Mouse (Mus musculus) thymus, adult 2 months (tissue): ENCODE results near the gene Spdya. TPM values are rescaled to one million over a fixed set of nuclear protein-coding genes. Genes with fewer than 3 reads are reported as not detected.
A peak's percentile ranks its signal among the peaks of the same experiment; 100 is the strongest.
"Not testable (repeated sequence)": the region's sequence is repeated elsewhere in the genome, so short reads cannot be mapped to it uniquely, and the experiment has no call there.

Source experiments
- DNase-seq: peaks from one replicate; pipeline ENCODE4 v3.0.0; 2021
- H3K27ac ChIP-seq: fragments of 200-500 bp; 2 replicates; pipeline ENCODE4 v1.5.1; 2012; ENCODE audit warnings: low read length, control low read depth; ENCODE audit not compliant: control insufficient read depth, insufficient read depth
- H3K27me3 ChIP-seq: fragments of 200-500 bp; 2 replicates; pipeline ENCODE4 v1.6.1; 2012; ENCODE audit warnings: mild to moderate bottlenecking, low read length, moderate library complexity, mixed read lengths; ENCODE audit not compliant: control insufficient read depth, insufficient read depth
- H3K36me3 ChIP-seq: fragments of 200-500 bp; 2 replicates; pipeline ENCODE4 v1.6.1; 2012; ENCODE audit warnings: mild to moderate bottlenecking, low read length, moderate library complexity; ENCODE audit not compliant: control insufficient read depth, insufficient read depth
- H3K4me1 ChIP-seq: fragments of 200-500 bp; replicated peaks from 2 replicates; pipeline ENCODE4 v1.6.1; 2012; ENCODE audit warnings: low read length; ENCODE audit not compliant: control insufficient read depth, insufficient read depth
- H3K4me3 ChIP-seq: fragments of 200-500 bp; 2 replicates; pipeline ENCODE4 v1.5.1; 2012; ENCODE audit warnings: mild to moderate bottlenecking, low read length, control low read depth, moderate library complexity; ENCODE audit not compliant: control insufficient read depth, insufficient read depth
- CTCF ChIP-seq: fragments of 200-500 bp; IDR thresholded peaks from 2 replicates; pipeline ENCODE4 v1.5.1; 2012; ENCODE audit warnings: mild to moderate bottlenecking, control low read depth, low read length, moderate library complexity, borderline replicate concordance; ENCODE audit not compliant: control insufficient read depth, poor library complexity, insufficient read depth; ENCODE audit errors: extremely low read depth
- POLR2A ChIP-seq: fragments of 200-500 bp; IDR thresholded peaks from 2 replicates; pipeline ENCODE4 v1.6.1; 2012; ENCODE audit warnings: mild to moderate bottlenecking, low read length, control low read depth, moderate library complexity; ENCODE audit not compliant: control insufficient read depth, poor library complexity, insufficient read depth; ENCODE audit errors: extremely low read depth
- WGBS: fragments of 180-500 bp; shearing (Covaris S2); methylation state at CpG from one replicate; pipeline ENCODE4 v1.1.7; 2018; 5-methylcytosine and 5-hydroxymethylcytosine counted together
- polyA plus RNA-seq: library from polyadenylated mRNA; depleted of rRNA; stranded (reverse); fragments of >200 nt; gene quantifications from 2 replicates; pipeline ENCODE4 v1.2.3, GENCODE M21; 2012; rRNA removed

Gene Spdya
- polyA plus RNA-seq = not detected in 2 replicates

- WGBS = under 1% methylated on average over 68 of the region's 78 CpGs
- no peak for TF ChIP-seq POLR2A
- TF ChIP-seq CTCF = peak; percentile 25; the same call in 1 of the 2 replicates
- H3K27ac ChIP-seq = no peak within 1 kb of the TSS
- peak within 1 kb of the TSS; percentile 54 for H3K4me3 ChIP-seq
- peaks cover 9% of the 10 kb centered on the region for H3K4me1 ChIP-seq
- H3K36me3 ChIP-seq = no peaks in the 10 kb centered on the region
- peaks cover 4% of the 10 kb centered on the region for H3K27me3 ChIP-seq
- peak; percentile 77 for DNase-seq
These were observed at the start of gene Spdya for GRCm38 (mm10) chr17:71551757-71552451. Gene Spdya, plus strand, starts transcription at chr17:71552061.

DNA sequence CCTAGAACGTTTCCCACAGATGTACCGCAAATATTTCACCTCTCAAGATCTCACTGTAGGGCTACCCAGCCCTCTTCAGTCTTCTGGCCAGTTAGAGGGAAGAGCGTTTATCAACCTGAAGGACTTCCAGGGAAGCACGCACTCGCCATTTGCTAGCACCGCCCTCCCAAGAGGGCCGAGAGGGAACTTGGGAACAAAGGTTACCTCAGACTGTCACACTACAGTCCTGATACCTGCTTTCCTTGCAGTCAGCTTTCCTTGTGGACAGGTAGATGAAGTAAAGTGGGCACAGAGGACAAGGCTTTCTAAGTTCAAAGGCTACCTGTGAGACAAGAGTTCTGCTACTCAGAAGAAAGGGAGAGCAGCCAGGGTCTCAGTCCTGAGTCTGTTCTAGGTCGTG lies 45.0 kb upstream of the Spdya start:
- no peak for DNase-seq
- no peaks in the 10 kb centered on the region for H3K27me3 ChIP-seq
- no peak overlapping the region for H3K4me3 ChIP-seq
- peaks cover 78% of the 10 kb centered on the region for H3K36me3 ChIP-seq
- H3K27ac ChIP-seq = no peak overlapping the region
- H3K4me1 ChIP-seq = no peaks in the 10 kb centered on the region
- TF ChIP-seq CTCF (no peak), POLR2A (no peak)
- WGBS = 98% methylated on average over 8 of the region's 8 CpGs

DNA sequence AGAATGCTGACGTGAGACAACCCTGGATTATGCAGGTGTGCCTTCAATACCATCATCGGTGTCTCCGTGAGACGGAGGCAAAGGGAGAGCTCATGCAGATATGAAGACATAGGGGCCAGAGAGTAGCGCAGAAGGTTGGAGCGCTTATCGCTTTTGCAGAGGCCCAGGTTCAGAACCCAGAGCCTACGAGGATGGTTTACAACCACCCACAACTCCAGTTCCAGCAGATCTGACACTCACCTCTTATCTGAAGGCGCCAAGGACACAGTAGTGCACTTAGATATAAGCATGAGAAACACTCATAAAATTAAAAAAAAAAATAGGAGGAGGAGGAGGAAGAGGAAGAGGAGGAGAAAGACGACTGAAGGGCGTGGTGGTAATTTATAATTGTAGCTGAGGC lies 41.6 kb upstream of the Spdya start:
- H3K27ac ChIP-seq = no peak overlapping the region
- TF ChIP-seq CTCF = no peak
- no peak for TF ChIP-seq POLR2A
- no peaks in the 10 kb centered on the region for H3K4me1 ChIP-seq
- H3K36me3 ChIP-seq = peaks cover 79% of the 10 kb centered on the region
- 98% methylated on average over 11 of the region's 11 CpGs for WGBS
- no peaks in the 10 kb centered on the region for H3K27me3 ChIP-seq
- H3K4me3 ChIP-seq = no peak overlapping the region
- no peak for DNase-seq

GRCm38 (mm10) chr17:71526302-71526708 lies 25.6 kb upstream of the Spdya start:
- peaks cover 6% of the 10 kb centered on the region; the same call in 1 of the 2 replicates for H3K36me3 ChIP-seq
- TF ChIP-seq CTCF (no peak), POLR2A (no peak)
- peak overlapping the region; percentile 62 for H3K27ac ChIP-seq
- under 1% methylated on average over 13 of the region's 13 CpGs for WGBS
- no peaks in the 10 kb centered on the region for H3K27me3 ChIP-seq
- H3K4me3 ChIP-seq = peak overlapping the region; percentile 70
- 0 out of 2 replicates have a peak, but pooled peaks cover 6% of the 10 kb centered on the region for H3K4me1 ChIP-seq
- DNase-seq = no peak

DNA sequence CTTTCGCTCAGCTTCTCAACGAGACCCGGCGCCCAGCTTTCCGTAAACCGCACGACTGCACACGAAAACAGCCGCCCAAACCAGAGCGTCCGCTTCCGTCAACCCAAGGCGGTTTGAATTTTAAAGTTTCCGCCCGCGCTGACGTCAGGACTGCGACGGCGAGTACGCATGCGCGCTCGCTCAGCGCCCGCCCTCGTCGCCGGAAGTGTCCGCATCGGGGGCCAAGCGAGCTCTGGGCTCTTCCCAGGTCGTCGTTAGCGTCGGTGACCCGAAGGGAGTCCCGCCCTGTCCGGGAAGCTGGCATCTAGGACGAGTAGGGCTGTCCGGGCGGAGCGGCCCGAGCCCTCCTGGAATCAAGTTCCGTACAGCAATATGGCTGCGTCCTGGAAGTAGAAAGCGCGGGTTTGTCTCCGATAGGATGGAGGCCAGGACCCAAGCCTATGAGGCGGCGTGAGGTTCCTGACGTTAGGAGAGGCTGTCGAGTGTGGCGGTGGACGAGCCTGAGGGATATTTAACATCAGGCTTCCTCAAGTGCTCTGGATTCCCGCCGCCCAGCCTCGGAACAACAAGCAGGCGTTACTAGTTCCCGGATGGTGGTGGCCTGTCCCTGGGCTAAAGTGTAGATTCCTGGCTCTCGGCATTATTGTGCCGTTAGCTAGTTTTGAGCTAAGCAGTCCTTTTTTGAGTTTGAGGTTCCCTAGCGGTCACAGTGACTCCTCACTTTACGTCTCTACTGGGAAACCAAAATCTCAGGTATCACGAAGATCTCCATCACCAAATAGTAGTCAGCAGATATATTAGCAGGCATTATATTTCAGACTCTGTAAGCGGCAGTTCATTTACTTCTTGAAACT lies 24.9 kb upstream of the Spdya start, which contains the start of gene Ndc80:
Ndc80 (minus strand) TSS at position 147 of the 854 bp plus-strand sequence.
- WGBS = 1% methylated on average over 66 of the region's 66 CpGs
- Histone ChIP-seq H3K4me1 (0 out of 2 replicates have a peak, but pooled peaks cover 6% of the 10 kb centered on the region), H3K36me3 (0 out of 2 replicates have a peak, but pooled peaks cover 4% of the 10 kb centered on the region), H3K27me3 (no peaks in the 10 kb centered on the region), H3K27ac (peak within 1 kb of the TSS; percentile 85), H3K4me3 (peak within 1 kb of the TSS; percentile 70)
- peak; percentile 44; the same call in 1 of the 2 replicates for TF ChIP-seq POLR2A
- TF ChIP-seq CTCF = peak; percentile 50; the same call in 1 of the 2 replicates
- DNase-seq = peak; percentile 87

GRCm38 (mm10) chr17:71528042-71528441 lies 23.8 kb upstream of the Spdya start:
- H3K4me1 ChIP-seq = 0 out of 2 replicates have a peak, but pooled peaks cover 6% of the 10 kb centered on the region
- 0 out of 2 replicates have a peak, but pooled peaks cover 4% of the 10 kb centered on the region for H3K36me3 ChIP-seq
- no peak overlapping the region for H3K27ac ChIP-seq
- H3K27me3 ChIP-seq = no peaks in the 10 kb centered on the region
- no peak overlapping the region for H3K4me3 ChIP-seq
- TF ChIP-seq POLR2A (no peak), CTCF (no peak)
- no peak for DNase-seq

DNA sequence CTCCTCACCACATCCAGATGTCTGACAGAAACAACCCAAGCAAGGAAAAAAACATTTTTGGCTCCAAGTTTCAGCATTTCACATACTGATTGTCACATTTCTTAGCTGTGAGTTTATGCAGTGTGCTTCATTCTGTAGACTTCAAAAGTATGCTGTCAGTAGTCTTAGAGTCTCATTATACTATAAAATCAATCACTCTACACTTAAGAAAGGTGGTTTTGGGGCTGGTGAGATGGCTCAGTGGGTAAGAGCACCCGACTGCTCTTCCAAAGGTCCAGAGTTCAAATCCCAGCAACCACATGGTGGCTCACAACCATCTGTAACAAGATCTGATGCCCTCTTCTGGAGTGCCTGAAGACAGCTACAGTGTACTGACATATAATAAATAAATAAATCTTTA lies 16.3 kb upstream of the Spdya start:
- 93% methylated on average over 1 of the region's 1 CpGs for WGBS
- H3K27me3 ChIP-seq, H3K27ac ChIP-seq, H3K4me3 ChIP-seq, H3K36me3 ChIP-seq, DNase-seq, H3K4me1 ChIP-seq: not testable (repeated sequence)
